Mouse (Mus musculus): ENCODE measurements at regions not wholly inside any gene's neighbourhood (a gene's known extent, or its start where the extent isn't known, plus 50 kb on each side); places are given as distances from the start of the nearest gene placed in this dataset.
A peak's percentile ranks its signal among the peaks of the same experiment; 100 is the strongest.
"Not testable (repeated sequence)": the region's sequence is repeated elsewhere in the genome, so short reads cannot be mapped to it uniquely, and the experiment has no call there.

DNA sequence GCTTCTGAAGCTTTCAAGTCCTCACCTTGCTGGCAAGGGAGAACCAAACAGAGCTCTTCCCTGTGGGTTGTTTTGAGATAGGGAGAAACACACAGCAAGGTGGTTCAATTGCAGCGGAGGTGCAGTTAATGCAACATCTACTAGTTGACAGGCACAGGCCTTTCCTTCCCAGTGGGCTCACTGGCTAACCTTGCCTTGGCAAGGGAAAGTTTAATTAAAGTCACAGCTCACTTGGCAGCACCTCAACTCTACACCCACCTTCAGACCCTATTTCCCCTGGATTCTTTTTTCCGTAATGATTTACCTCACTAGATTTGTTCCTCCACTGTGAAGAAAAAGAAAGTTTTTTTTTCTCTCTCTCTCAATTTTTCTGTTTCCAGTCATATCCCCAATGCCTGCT, 314.5 kb downstream of the Tlr4 start:
- no peak for DNase-seq (ENCODE audit: low spot score)

DNA sequence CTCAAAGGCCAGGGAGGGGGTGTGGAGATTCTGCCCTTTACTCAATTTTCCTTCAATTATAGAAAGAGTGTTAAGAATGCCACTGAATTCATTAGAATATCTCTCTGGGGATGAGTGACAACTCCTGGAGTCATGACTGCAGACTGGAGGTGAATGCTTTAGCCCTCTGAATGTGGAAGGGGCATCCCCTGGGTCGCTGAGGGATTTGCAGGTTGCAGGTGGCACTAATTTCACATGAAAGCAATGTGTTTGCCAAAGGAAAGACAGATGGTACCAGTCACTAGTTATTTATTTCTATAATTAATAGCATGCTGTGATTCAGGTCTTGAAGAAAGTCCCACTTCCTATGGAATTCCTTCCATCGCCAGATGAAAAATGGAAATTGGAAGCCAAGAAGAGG, 321.1 kb downstream of the Tlr4 start:
- DNase-seq (ENCODE audit: low spot score) = no peak

DNA sequence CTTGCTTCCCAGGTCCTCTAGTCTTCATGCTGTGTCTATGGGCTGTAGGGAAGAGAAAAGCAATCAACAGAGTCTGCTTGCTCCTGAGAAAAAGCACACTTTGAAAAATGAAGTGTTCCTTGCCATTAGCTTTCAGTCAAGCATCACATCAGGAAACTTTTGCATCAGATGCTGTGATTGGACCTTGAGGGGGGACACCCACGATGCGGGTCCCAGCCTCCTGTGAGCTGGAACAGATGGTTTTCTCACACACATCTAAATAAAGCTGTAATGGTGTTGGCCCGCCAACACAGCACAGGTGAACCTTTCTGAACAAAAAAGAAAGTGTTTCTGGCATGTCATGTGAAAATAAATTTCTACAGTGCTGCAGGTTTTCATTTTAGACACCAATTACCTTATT, 335.3 kb downstream of the Tlr4 start:
- no peak for DNase-seq (ENCODE audit: low spot score)

DNA sequence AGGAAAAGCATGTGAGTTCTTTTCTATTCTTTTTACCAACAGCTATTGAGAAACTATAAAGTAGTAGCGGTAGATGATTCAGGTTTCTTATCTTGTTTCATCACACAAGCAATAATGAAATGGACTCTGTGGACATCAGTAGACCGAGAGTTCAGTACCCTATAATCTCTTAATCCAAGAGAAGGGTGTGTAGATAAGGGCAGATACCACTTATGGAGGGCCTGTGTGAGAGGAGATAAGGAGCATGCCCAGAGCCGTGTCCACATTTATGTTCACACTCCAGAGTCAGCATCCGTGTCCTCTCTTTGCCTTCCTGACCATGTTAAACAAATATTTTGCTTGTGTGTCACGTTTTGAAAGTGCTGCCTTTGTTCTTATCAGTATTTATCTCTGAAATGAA, 340.3 kb downstream of the Tlr4 start:
- no peak for DNase-seq (ENCODE audit: low spot score)

DNA sequence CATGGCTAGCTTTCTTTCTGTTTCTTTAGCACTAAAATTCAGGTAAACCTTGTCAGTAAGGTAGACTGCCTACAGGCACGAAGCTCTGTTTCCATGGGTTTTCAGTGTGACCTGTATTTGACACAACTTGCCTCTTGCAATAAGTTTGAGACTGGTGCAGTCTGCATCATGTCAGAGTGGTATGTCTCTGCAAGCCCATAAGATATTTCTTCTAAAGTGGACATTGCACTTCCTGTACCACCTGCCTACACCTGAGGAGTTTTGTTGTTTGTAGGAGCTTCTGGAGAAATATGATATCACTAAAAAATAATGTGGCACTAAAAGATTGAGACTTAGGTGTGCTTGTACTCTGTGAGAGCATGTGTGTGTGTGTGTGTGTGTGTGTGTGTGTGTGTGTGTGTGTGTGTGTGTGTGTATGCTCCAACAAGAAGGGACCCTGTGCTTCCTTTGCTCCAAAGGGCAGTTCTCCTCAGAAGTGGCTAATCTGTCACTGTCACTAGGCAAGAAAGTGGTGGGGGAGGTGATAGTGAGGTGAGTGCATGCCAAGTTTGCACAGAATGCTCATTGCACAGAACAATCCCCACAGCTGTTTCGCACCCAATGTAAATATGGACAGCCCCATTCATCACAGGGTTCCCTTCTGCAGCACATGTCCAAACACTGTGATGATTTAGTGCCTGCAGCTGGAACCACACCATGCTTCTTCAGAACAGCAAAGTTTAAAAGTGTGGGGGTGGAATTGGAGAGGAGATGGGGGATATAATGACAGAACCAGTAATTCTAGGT, 360.5 kb downstream of the Tlr4 start:
- DNase-seq (ENCODE audit: low spot score) = no peak

DNA sequence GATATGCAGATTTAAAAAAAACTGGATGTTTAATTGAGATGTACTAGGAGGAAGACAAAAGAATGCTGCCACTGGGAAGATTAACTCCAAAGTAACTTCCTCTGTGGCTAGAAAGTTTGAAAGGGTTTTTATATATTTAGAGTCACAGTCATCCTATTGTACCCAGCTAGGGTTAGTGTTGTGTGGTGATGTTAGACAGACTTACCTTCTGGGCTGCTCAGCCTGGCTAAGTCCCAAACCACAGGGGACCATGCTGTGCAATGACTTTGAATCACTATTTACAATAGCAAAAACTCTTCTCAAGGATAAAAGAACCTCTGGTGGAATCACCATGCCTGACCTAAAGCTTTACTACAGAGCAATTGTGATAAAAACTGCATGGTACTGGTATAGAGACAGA, 363.2 kb downstream of the Tlr4 start:
- no peak for DNase-seq (ENCODE audit: low spot score)

GRCm38 (mm10) chr4:67194425-67194824, 367.0 kb downstream of the Tlr4 start:
- no peak for DNase-seq (ENCODE audit: low spot score)

GRCm38 (mm10) chr4:67196907-67197306, 369.5 kb downstream of the Tlr4 start:
- no peak for DNase-seq (ENCODE audit: low spot score)

GRCm38 (mm10) chr4:67208406-67208805, 381.0 kb downstream of the Tlr4 start:
- peak; percentile 73 for DNase-seq (ENCODE audit: low spot score)

- no peak for DNase-seq (ENCODE audit: low spot score)
Observed at GRCm38 (mm10) chr4:67213363-67213762, 386.0 kb downstream of the Tlr4 start.

GRCm38 (mm10) chr4:67224533-67224932, 397.1 kb downstream of the Tlr4 start:
- no peak for DNase-seq (ENCODE audit: low spot score)

DNA sequence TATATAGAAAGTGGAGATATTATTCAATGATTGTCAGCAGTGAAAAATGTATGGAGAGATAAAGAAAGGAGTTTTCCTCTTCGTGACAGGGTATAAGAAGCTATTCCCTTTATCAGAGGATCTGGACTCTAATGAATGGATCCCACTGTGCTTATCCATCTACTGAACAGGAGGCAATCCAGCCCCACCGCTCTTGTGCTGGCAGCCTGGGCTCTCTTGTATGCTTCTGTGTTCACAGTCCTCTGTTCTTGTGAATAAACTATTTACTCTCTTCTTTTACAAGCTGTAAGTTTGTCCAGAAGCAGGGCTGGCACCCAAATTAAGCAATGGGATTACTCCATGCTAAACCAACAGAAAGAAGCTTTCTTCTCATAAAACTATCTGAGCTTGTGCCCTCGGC, 401.8 kb downstream of the Tlr4 start:
- no peak for DNase-seq (ENCODE audit: low spot score)

DNA sequence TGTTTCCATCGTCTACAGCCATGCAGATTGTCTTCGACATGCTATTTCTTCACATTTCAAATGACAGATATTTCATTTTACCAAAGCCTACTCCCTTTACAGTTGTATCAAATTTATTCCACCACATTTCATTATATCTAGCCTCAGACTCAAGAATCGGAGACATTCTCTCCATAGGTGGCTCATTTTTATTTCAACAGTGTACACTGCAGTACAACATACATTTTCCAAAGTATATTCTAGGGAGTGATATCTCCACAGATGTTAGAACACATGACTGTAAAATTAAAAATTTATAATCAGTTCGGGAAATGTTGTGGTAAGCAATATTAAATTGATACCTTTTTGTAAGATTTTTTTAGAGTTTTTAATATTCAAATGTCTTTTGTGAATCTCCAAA, 446.2 kb downstream of the Tlr4 start:
- no peak for DNase-seq (ENCODE audit: low spot score)

GRCm38 (mm10) chr4:67301020-67301419, 473.6 kb downstream of the Tlr4 start:
- DNase-seq (ENCODE audit: low spot score) = no peak

DNA sequence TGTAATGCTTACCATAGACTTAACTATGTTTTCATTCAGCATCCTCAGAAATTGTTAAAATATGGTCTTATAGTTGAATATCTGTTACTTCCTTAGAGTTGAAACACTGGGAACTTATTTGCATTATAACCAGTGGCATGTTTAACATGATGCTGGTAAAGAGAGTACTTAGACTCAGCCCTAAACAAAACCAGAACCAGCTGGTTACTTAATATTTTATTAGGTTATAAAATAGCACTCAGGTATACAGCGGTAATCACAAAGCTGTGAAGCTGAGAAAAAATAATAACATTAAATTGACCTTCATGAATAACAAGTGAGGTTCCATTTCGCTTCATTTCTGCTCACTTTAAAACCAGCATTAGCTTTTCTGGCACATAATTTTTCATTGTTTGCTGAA, 474.4 kb downstream of the Tlr4 start:
- no peak for DNase-seq (ENCODE audit: low spot score)

DNA sequence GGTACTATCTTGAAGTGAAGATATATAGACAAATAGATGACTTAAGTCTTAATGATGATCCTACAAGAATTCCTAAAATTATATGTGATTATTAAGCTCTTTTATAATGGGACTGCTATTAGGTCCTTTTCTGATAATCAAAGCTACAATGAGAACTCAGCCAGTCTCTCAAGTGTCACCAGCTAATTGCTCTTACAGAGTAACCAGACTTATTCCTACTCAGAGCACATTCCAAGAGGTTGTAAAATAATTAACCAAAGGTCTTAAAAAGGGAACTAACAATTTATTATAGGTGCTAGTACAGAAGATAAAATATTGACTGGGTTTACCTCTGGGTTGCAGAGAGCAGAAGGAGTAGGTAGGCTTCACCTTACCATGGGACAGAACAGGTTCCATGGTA, 492.7 kb downstream of the Tlr4 start:
- not testable (repeated sequence) for DNase-seq (ENCODE audit: low spot score)
